Mouse (Mus musculus): ENCODE measurements around the gene Cela2a. TPM values are rescaled to one million over a fixed set of nuclear protein-coding genes. Genes with fewer than 3 reads are reported as not detected.
"Not testable (repeated sequence)": the region's sequence is repeated elsewhere in the genome, so short reads cannot be mapped to it uniquely, and the experiment has no call there.

The Cela2a gene
- polyA plus RNA-seq, 1 experiment: 124 TPM

- peaks cover 30% of the 10 kb centered on the region for H3K36me3 ChIP-seq (ENCODE audit: control insufficient read depth, insufficient read depth, low read length)
- no peak overlapping the region for H3K4me3 ChIP-seq (ENCODE audit: low read depth, low read length)
- H3K4me1 ChIP-seq (ENCODE audit: control insufficient read depth, insufficient read depth, insufficient read length, low read length): peaks cover 7% of the 10 kb centered on the region; the same call in 1 of the 2 replicates
- TF ChIP-seq POLR2A (IDR thresholded peaks at IDR 0.05; ENCODE audit: low read depth, low read length): no peak
- TF ChIP-seq CTCF (IDR thresholded peaks at IDR 0.05; ENCODE audit: extremely low read depth, insufficient read length, insufficient replicate concordance, low read depth, low read length): no peak
- WGBS: 89% methylated on average over 13 of the region's 13 CpGs
- no peak overlapping the region for H3K27ac ChIP-seq (ENCODE audit: insufficient read depth, low read depth, low read length)
- H3K27me3 ChIP-seq (ENCODE audit: control insufficient read depth, insufficient read depth, low read length): no peaks in the 10 kb centered on the region
These were observed 39.8 kb downstream of the Cela2a start for GRCm38 (mm10) chr4:141786141-141786540.

- Histone ChIP-seq H3K27ac (ENCODE audit: insufficient read depth, low read depth, low read length) (no peak overlapping the region), H3K27me3 (ENCODE audit: control insufficient read depth, insufficient read depth, low read length) (no peaks in the 10 kb centered on the region), H3K4me3 (ENCODE audit: low read depth, low read length) (no peak overlapping the region), H3K36me3 (ENCODE audit: control insufficient read depth, insufficient read depth, low read length) (peaks cover 39% of the 10 kb centered on the region), H3K4me1 (ENCODE audit: control insufficient read depth, insufficient read depth, insufficient read length, low read length) (peaks cover 6% of the 10 kb centered on the region; the same call in 1 of the 2 replicates)
- no peak for TF ChIP-seq CTCF (IDR thresholded peaks at IDR 0.05; ENCODE audit: extremely low read depth, insufficient read length, insufficient replicate concordance, low read depth, low read length)
- no peak for TF ChIP-seq POLR2A (IDR thresholded peaks at IDR 0.05; ENCODE audit: low read depth, low read length)
- 81% methylated on average over 5 of the region's 5 CpGs for WGBS
These were observed 41.1 kb downstream of the Cela2a start for GRCm38 (mm10) chr4:141784835-141785234.

- Histone ChIP-seq H3K4me3 (ENCODE audit: low read depth, low read length) (no peak overlapping the region), H3K4me1 (ENCODE audit: control insufficient read depth, insufficient read depth, insufficient read length, low read length) (peaks cover 2% of the 10 kb centered on the region; the same call in 1 of the 2 replicates), H3K27ac (ENCODE audit: insufficient read depth, low read depth, low read length) (no peak overlapping the region), H3K36me3 (ENCODE audit: control insufficient read depth, insufficient read depth, low read length) (peaks cover 50% of the 10 kb centered on the region), H3K27me3 (ENCODE audit: control insufficient read depth, insufficient read depth, low read length) (no peaks in the 10 kb centered on the region)
- WGBS: 96% methylated on average over 8 of the region's 8 CpGs
- TF ChIP-seq POLR2A (IDR thresholded peaks at IDR 0.05; ENCODE audit: low read depth, low read length): no peak
- TF ChIP-seq CTCF (IDR thresholded peaks at IDR 0.05; ENCODE audit: extremely low read depth, insufficient read length, insufficient replicate concordance, low read depth, low read length): no peak
These were observed 44.6 kb downstream of the Cela2a start for GRCm38 (mm10) chr4:141781201-141781985.

- H3K4me1 ChIP-seq (ENCODE audit: control insufficient read depth, insufficient read depth, insufficient read length, low read length): peaks cover 2% of the 10 kb centered on the region; the same call in 1 of the 2 replicates
- no peak for TF ChIP-seq CTCF (IDR thresholded peaks at IDR 0.05; ENCODE audit: extremely low read depth, insufficient read length, insufficient replicate concordance, low read depth, low read length)
- no peak for TF ChIP-seq POLR2A (IDR thresholded peaks at IDR 0.05; ENCODE audit: low read depth, low read length)
- H3K27ac ChIP-seq (ENCODE audit: insufficient read depth, low read depth, low read length): no peak overlapping the region
- WGBS: 94% methylated on average over 8 of the region's 8 CpGs
- no peak overlapping the region for H3K4me3 ChIP-seq (ENCODE audit: low read depth, low read length)
- peaks cover 58% of the 10 kb centered on the region for H3K36me3 ChIP-seq (ENCODE audit: control insufficient read depth, insufficient read depth, low read length)
- H3K27me3 ChIP-seq (ENCODE audit: control insufficient read depth, insufficient read depth, low read length): no peaks in the 10 kb centered on the region
These were observed 46.1 kb downstream of the Cela2a start for GRCm38 (mm10) chr4:141779828-141780227.

GRCm38 (mm10) chr4:141773019-141773418 is 52.9 kb downstream of the Cela2a start:
- 92% methylated on average over 4 of the region's 4 CpGs for WGBS
- not testable (repeated sequence) for H3K27me3 ChIP-seq (ENCODE audit: control insufficient read depth, insufficient read depth, low read length); H3K27ac ChIP-seq (ENCODE audit: insufficient read depth, low read depth, low read length); H3K4me3 ChIP-seq (ENCODE audit: low read depth, low read length); H3K4me1 ChIP-seq (ENCODE audit: control insufficient read depth, insufficient read depth, insufficient read length, low read length)
- H3K36me3 ChIP-seq (ENCODE audit: control insufficient read depth, insufficient read depth, low read length): peaks cover 55% of the 10 kb centered on the region

- TF ChIP-seq POLR2A (IDR thresholded peaks at IDR 0.05; ENCODE audit: low read depth, low read length): no peak
- no peak for TF ChIP-seq CTCF (IDR thresholded peaks at IDR 0.05; ENCODE audit: extremely low read depth, insufficient read length, insufficient replicate concordance, low read depth, low read length)
- H3K36me3 ChIP-seq (ENCODE audit: control insufficient read depth, insufficient read depth, low read length): peaks cover 58% of the 10 kb centered on the region
- no peak overlapping the region for H3K27ac ChIP-seq (ENCODE audit: insufficient read depth, low read depth, low read length)
- H3K4me3 ChIP-seq (ENCODE audit: low read depth, low read length): no peak overlapping the region
- 86% methylated on average over 8 of the region's 8 CpGs for WGBS
- no peaks in the 10 kb centered on the region for H3K27me3 ChIP-seq (ENCODE audit: control insufficient read depth, insufficient read depth, low read length)
- H3K4me1 ChIP-seq (ENCODE audit: control insufficient read depth, insufficient read depth, insufficient read length, low read length): 0 out of 2 replicates have a peak, but pooled peaks cover 3% of the 10 kb centered on the region
These were observed 54.1 kb downstream of the Cela2a start for GRCm38 (mm10) chr4:141771823-141772222.

- Histone ChIP-seq H3K27me3 (ENCODE audit: control insufficient read depth, insufficient read depth, low read length) (no peaks in the 10 kb centered on the region), H3K4me3 (ENCODE audit: low read depth, low read length) (no peak overlapping the region), H3K36me3 (ENCODE audit: control insufficient read depth, insufficient read depth, low read length) (peaks cover 53% of the 10 kb centered on the region), H3K27ac (ENCODE audit: insufficient read depth, low read depth, low read length) (no peak overlapping the region), H3K4me1 (ENCODE audit: control insufficient read depth, insufficient read depth, insufficient read length, low read length) (peaks cover 3% of the 10 kb centered on the region; the same call in 1 of the 2 replicates)
- TF ChIP-seq CTCF (IDR thresholded peaks at IDR 0.05; ENCODE audit: extremely low read depth, insufficient read length, insufficient replicate concordance, low read depth, low read length) (no peak), POLR2A (IDR thresholded peaks at IDR 0.05; ENCODE audit: low read depth, low read length) (no peak)
- WGBS: 69% methylated on average over 8 of the region's 8 CpGs
These were observed 56.3 kb downstream of the Cela2a start for GRCm38 (mm10) chr4:141769501-141770160.
